Mouse (Mus musculus): Measurements from ENCODE around the gene Scgb2b18. TPM values are rescaled to one million over a fixed set of nuclear protein-coding genes. Genes with fewer than 3 reads are reported as not detected.
"Not testable (repeated sequence)": the region's sequence is repeated elsewhere in the genome, so short reads cannot be mapped to it uniquely, and the experiment has no call there.

The Scgb2b18 gene
- not detected in 2 replicates for polyA plus RNA-seq (2011; ENCODE audit: insufficient read length, low read depth, missing spikeins)

DNA sequence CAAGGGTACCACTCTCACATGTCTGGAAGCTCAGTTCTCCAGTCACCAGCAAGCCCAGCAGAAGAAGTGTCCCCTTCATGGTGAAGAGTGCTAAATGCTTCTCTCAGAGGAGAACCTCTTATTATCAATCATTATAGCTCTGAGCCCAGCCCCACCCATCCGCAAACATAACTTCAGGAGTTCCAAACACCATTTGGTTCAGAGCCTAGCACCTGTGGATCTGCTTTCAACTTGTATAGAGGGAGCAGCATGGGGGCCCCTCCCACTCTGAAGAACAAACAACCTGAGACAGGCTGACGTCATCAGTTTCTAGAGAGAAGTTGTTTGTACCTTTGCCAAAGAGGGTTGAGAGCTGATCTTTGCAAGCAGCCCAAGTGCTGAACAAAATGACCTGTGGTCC lies at the start of gene Scgb2b18:
Gene Scgb2b18, minus strand, starts transcription at position 101 of the 400 bp plus-strand sequence.
- not testable (repeated sequence) for H3K4me3 ChIP-seq (ENCODE audit: insufficient read depth, low read length); H3K27ac ChIP-seq (ENCODE audit: insufficient read depth, low read length); H3K4me1 ChIP-seq (ENCODE audit: control insufficient read depth, insufficient read depth, low read length)

DNA sequence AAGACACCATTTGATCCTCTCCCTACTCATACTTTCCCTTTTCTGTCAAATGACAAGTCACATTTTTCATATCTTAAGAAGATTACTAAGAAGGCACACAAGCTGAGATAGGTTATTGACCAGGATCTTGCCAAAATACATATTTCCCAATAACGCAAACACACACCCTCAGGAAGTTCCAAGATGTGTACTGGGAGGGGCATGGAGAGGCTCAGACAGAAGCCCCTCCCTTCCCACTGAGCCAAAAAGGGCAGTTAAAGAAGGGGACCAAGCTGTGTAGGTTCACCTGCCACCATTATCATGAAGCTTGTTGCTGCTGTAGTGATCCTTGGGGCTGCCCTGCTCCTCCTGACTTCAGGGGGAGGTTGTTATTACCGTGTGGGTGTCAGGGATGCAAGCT lies 11.6 kb upstream of the Scgb2b18 start, which contains the start of gene Scgb1b18:
Gene Scgb1b18, plus strand, starts transcription at position 301 of the 400 bp plus-strand sequence.
- not testable (repeated sequence) for H3K27ac ChIP-seq (ENCODE audit: insufficient read depth, low read length); H3K4me3 ChIP-seq (ENCODE audit: insufficient read depth, low read length); H3K4me1 ChIP-seq (ENCODE audit: control insufficient read depth, insufficient read depth, low read length)

Other genes with a start within 250 kb of the Scgb2b18 start
- not detected in 2 replicates for gene Scgb2b17, start 117.3 kb downstream of the Scgb2b18 start, polyA plus RNA-seq (2011; ENCODE audit: insufficient read length, low read depth, missing spikeins)
- not detected in 2 replicates for gene Scgb1b17, start 110.4 kb downstream of the Scgb2b18 start, polyA plus RNA-seq (2011; ENCODE audit: insufficient read length, low read depth, missing spikeins)
- gene Scgb1b18, start 11.7 kb upstream of the Scgb2b18 start, polyA plus RNA-seq (2011; ENCODE audit: insufficient read length, low read depth, missing spikeins), result not detected in 2 replicates
- not detected in 2 replicates for gene Scgb2b19, start 106.5 kb upstream of the Scgb2b18 start, polyA plus RNA-seq (2011; ENCODE audit: insufficient read length, low read depth, missing spikeins)
- not detected in 2 replicates for gene Scgb1b19, start 113.4 kb upstream of the Scgb2b18 start, polyA plus RNA-seq (2011; ENCODE audit: insufficient read length, low read depth, missing spikeins)
- not detected in 2 replicates for gene Scgb2b20, start 192.5 kb upstream of the Scgb2b18 start, polyA plus RNA-seq (2011; ENCODE audit: insufficient read length, low read depth, missing spikeins)
- not detected in 2 replicates for gene Scgb1b20, start 199.4 kb upstream of the Scgb2b18 start, polyA plus RNA-seq (2011; ENCODE audit: insufficient read length, low read depth, missing spikeins)